ENCODE assay signal across 8 mouse cellular contexts in genomic region chr8:85059879-85060616, GRCm38 (mm10). TPM values are rescaled to one million over a fixed set of nuclear protein-coding genes. Genes with fewer than 3 reads are reported as not detected.
A peak's percentile ranks its signal among the peaks of the same experiment; 100 is the strongest.
DNase-seq lines count a peak whose midpoint lies in the region; ATAC-seq and TF ChIP-seq lines count a peak whose summit lies in the region.

TSS of gene Fbxw9 (plus strand) at chr8:85060055.

- in situ Hi-C loops in ES-E14 (cut with MboI; ENCODE audit: low sequenced_read_pairs in 2 of 2, unreplicated experiment in 2 of 2): no loop called here

- ATAC-seq in forebrain, embryonic 16.5 days: peak; percentile 94
- peak; percentile 85 for ATAC-seq in lung, embryonic 15.5 days (ENCODE audit: borderline replicate concordance, extremely low read depth, low FRiP score, low TSS enrichment)

- peak within 1 kb of the TSS; percentile 80 for H3K9ac ChIP-seq in ES-E14 (ENCODE audit: insufficient read depth, low read depth, low read length, poor library complexity, severe bottlenecking)
- H3K9ac ChIP-seq in forebrain, embryonic 16.5 days (replicated peaks; ENCODE audit: low read depth, low read length): peak within 1 kb of the TSS; percentile 76
- H3K9ac ChIP-seq in lung, embryonic 15.5 days: peak within 1 kb of the TSS; percentile 60

- no peaks in the 10 kb centered on the region for H3K9me3 ChIP-seq in ES-E14 (ENCODE audit: control insufficient read depth, insufficient read depth, low read depth, low read length)
- H3K9me3 ChIP-seq in forebrain, embryonic 16.5 days (ENCODE audit: control insufficient read depth, low read length): no peaks in the 10 kb centered on the region
- no peaks in the 10 kb centered on the region for H3K9me3 ChIP-seq in lung, embryonic 15.5 days

- H3K4me1 ChIP-seq in ES-E14 (ENCODE audit: control insufficient read depth in 2 of 2, insufficient read depth in 2 of 2, low read length in 2 of 2, poor library complexity in 1 of 2): peaks cover 0 to 3% of the 10 kb centered on the region in 2 experiments; a peak in 1 of 4 replicates
- peaks cover 22% of the 10 kb centered on the region for H3K4me1 ChIP-seq in forebrain, embryonic 16.5 days (replicated peaks; ENCODE audit: control insufficient read depth, insufficient read depth, low read length)
- peaks cover 8% of the 10 kb centered on the region for H3K4me1 ChIP-seq in lung, embryonic 15.5 days

- H3K27ac ChIP-seq in ES-E14 (ENCODE audit: insufficient read depth, low read depth, low read length, poor library complexity, severe bottlenecking): no peak within 1 kb of the TSS
- H3K27ac ChIP-seq in forebrain, embryonic 16.5 days (ENCODE audit: low read length): peak within 1 kb of the TSS; percentile 53; the same call in 1 of the 2 replicates
- H3K27ac ChIP-seq in lung, embryonic 15.5 days: no peak within 1 kb of the TSS

- peak within 1 kb of the TSS; percentile 96 for H3K4me2 ChIP-seq in forebrain, embryonic 16.5 days (ENCODE audit: low read length)
- peak within 1 kb of the TSS; percentile 84 for H3K4me2 ChIP-seq in lung, embryonic 15.5 days

- intact Hi-C loops in heart, postnatal 36 days (cut with DNase I): loop anchor here (2.0 kb wide), 1 partner anchor 23 kb away; the partner anchor contains the start of gene Tnpo2

- H3K4me3 ChIP-seq in ES-E14 (ENCODE audit: insufficient read depth in 1 of 2, low read depth in 1 of 2, low read length in 2 of 2, poor library complexity in 1 of 2, severe bottlenecking in 1 of 2): peak within 1 kb of the TSS; percentile 79 to 90
- peak within 1 kb of the TSS; percentile 84 for H3K4me3 ChIP-seq in forebrain, embryonic 16.5 days (replicated peaks; ENCODE audit: low read length)
- H3K4me3 ChIP-seq in lung, embryonic 15.5 days: peak within 1 kb of the TSS; percentile 76

- peaks cover 13% of the 10 kb centered on the region for H3K36me3 ChIP-seq in ES-E14 (ENCODE audit: control insufficient read depth, insufficient read depth, low read length, poor library complexity, severe bottlenecking)
- peaks cover 3% of the 10 kb centered on the region; the same call in 1 of the 2 replicates for H3K36me3 ChIP-seq in forebrain, embryonic 16.5 days (ENCODE audit: control insufficient read depth, insufficient read depth)
- peaks cover 19% of the 10 kb centered on the region for H3K36me3 ChIP-seq in lung, embryonic 15.5 days

- DNase-seq in ES-E14 (ENCODE audit: low read depth, low spot score): peak; percentile 91
- peak; percentile 89 for DNase-seq in cerebellum, adult 11-12 months
- DNase-seq in heart, postnatal 36 days: peak; percentile 85 to 88
- DNase-seq in layer of hippocampus, adult 8-10 months (ENCODE audit: low spot score in 2 of 2): peak; percentile 90 to 92
- DNase-seq in ovary, adult 18-20 months (ENCODE audit: low spot score): peak; percentile 75
- peak; percentile 90 for DNase-seq in thymus, postnatal 0 days (ENCODE audit: low spot score)

- H3K27me3 ChIP-seq in forebrain, embryonic 16.5 days (replicated peaks; ENCODE audit: control insufficient read depth, insufficient read depth, low read length): no peaks in the 10 kb centered on the region
- H3K27me3 ChIP-seq in lung, embryonic 15.5 days: no peaks in the 10 kb centered on the region

- WGBS in forebrain, embryonic 16.5 days: 0% methylated on average over 52 of the region's 53 CpGs
- WGBS in lung, embryonic 15.5 days: under 1% methylated on average over 52 of the region's 53 CpGs

TF ChIP-seq in ES-E14, 5 proteins besides CTCF, POLR2A, EP300 and RAD21:
- TF ChIP-seq HCFC1 (IDR thresholded peaks at IDR 0.05; ENCODE audit: borderline replicate concordance, insufficient read depth, low read length) (peak; percentile 82), ZNF384 (IDR thresholded peaks at IDR 0.05; ENCODE audit: low read depth, low read length) (no peak)

RNA-seq across cellular contexts. Expression of gene Fbxw9, which starts in this region (rescaled TPM):
- 49.3 and 86.0 TPM in 2 replicates for total RNA-seq in ES-E14 (2012; rRNA removed)
- polyA plus RNA-seq in forebrain, embryonic 16.5 days (2015; fragmentation: Nextera tagmentation; extraction: Ambion mirVana): 61.7 and 78.3 TPM in 2 replicates
- 1 to 10 TPM; 3.4 to 4.3 TPM for total RNA-seq in heart, postnatal 36 days (2021)
- total RNA-seq in layer of hippocampus, adult 8-10 months (2022): 10 to 100 TPM; 18.1 to 24.4 (median 23.6) TPM
- polyA plus RNA-seq in lung, embryonic 15.5 days (2015; fragmentation: Nextera tagmentation; extraction: Ambion mirVana): 27.9 and 28.4 TPM in 2 replicates
- polyA plus RNA-seq in thymus, postnatal 0 days (2015; fragmentation: Nextera tagmentation; extraction: Ambion mirVana): 15.0 and 18.0 TPM in 2 replicates
